Mouse (Mus musculus): ENCODE measurements around the gene Brd2. TPM values are rescaled to one million over a fixed set of nuclear protein-coding genes. Genes with fewer than 3 reads are reported as not detected.
A peak's percentile ranks its signal among the peaks of the same experiment; 100 is the strongest.

Brd2 gene
- polyA plus RNA-seq, 1 experiment from 2014 or later = 144 TPM

DNA sequence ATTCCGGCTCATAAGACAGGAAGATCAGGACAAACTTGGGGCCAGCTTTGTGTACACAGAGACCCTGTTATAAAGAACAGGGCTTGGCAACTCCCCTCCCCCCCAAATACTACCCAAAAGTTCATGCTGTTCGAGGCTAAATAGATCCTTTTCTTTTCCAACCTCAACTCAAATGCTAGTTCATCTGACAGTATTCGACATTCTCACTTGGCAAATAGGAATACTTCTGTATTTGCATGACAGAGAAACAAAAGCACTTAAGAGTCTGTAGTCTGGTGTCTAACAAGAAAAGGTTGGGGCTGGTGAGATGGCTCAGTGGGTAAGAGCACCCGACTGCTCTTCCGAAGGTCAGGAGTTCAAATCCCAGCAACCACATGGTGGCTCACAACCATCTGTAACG lies 14.0 kb downstream of the Brd2 start:
- Histone ChIP-seq H3K27me3 (no peaks in the 10 kb centered on the region), H3K9ac (replicated peaks) (no peak overlapping the region), H3K4me2 (replicated peaks) (no peak overlapping the region), H3K36me3 (peaks cover 45% of the 10 kb centered on the region), H3K4me1 (no peaks in the 10 kb centered on the region), H3K9me3 (no peaks in the 10 kb centered on the region), H3K4me3 (no peak overlapping the region), H3K27ac (replicated peaks) (no peak overlapping the region)
- WGBS = 77% methylated on average over 6 of the region's 6 CpGs
- ATAC-seq (ENCODE audit: low FRiP score, low read depth) = no peak

DNA sequence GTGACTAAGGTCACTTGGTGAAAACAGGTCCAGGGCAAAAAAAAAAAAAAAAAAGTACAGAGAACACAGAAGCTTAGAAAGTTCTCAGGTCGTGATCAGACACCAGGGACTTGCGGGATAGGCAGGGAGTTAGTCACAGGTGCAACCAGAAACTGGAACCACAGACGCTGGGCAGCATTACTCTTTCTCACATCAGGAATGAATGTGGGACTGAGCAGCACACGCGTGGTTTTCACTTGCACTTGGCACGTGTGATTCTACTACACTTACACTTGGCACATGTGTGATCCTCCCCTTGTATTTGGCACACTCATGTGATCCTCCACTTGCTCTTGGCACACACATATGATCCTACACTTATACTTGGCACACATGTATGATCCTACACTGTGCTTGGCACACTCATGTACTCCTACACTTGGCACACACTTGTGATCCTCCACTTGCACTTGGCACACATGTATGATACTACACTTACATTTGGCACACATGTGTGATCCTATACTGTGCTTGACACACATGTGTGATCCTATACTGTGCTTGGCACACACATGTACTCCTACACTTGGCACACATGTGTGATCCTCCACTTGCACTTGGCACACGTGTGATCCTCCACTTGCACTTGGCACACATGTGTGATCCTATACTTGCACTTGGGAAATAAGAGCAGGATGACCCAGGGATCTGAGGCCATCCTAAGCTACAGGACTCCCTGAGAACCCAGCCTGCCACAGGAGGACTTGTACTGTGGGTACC lies 15.1 kb downstream of the Brd2 start:
- 86% methylated on average over 7 of the region's 7 CpGs for WGBS

GRCm38 (mm10) chr17:34106555-34106954 lies 15.9 kb downstream of the Brd2 start:
- Histone ChIP-seq H3K4me1 (no peaks in the 10 kb centered on the region), H3K27me3 (no peaks in the 10 kb centered on the region), H3K9ac (replicated peaks) (no peak overlapping the region), H3K4me3 (no peak overlapping the region), H3K4me2 (replicated peaks) (no peak overlapping the region), H3K27ac (replicated peaks) (no peak overlapping the region), H3K36me3 (peaks cover 26% of the 10 kb centered on the region), H3K9me3 (no peaks in the 10 kb centered on the region)
- no peak for ATAC-seq (ENCODE audit: low FRiP score, low read depth)
- WGBS = 88% methylated on average over 7 of the region's 7 CpGs

More for the DNA sequence above, 15.1 kb downstream of the Brd2 start:
- no peaks in the 10 kb centered on the region for H3K9me3 ChIP-seq
- H3K36me3 ChIP-seq = peaks cover 33% of the 10 kb centered on the region
- ATAC-seq (ENCODE audit: low FRiP score, low read depth) = no peak
- no peaks in the 10 kb centered on the region for H3K27me3 ChIP-seq
- H3K4me1 ChIP-seq = no peaks in the 10 kb centered on the region
- no peak overlapping the region for H3K4me3 ChIP-seq
- H3K9ac ChIP-seq (replicated peaks) = no peak overlapping the region
- no peak overlapping the region for H3K4me2 ChIP-seq (replicated peaks)
- H3K27ac ChIP-seq (replicated peaks) = no peak overlapping the region

- Histone ChIP-seq H3K27ac (replicated peaks) (no peak overlapping the region), H3K9me3 (no peaks in the 10 kb centered on the region), H3K4me2 (replicated peaks) (no peak overlapping the region), H3K4me3 (no peak overlapping the region), H3K36me3 (peaks cover 9% of the 10 kb centered on the region; the same call in 1 of the 2 replicates), H3K4me1 (no peaks in the 10 kb centered on the region), H3K27me3 (0 out of 2 replicates have a peak, but pooled peaks cover 5% of the 10 kb centered on the region), H3K9ac (replicated peaks) (no peak overlapping the region)
- ATAC-seq (ENCODE audit: low FRiP score, low read depth) = no peak
- 92% methylated on average over 9 of the region's 9 CpGs for WGBS
Measured at GRCm38 (mm10) chr17:34104804-34105203, 17.6 kb downstream of the Brd2 start.

- 79% methylated on average over 6 of the region's 6 CpGs for WGBS
- no peaks in the 10 kb centered on the region for H3K4me1 ChIP-seq
- 0 out of 2 replicates have a peak, but pooled peaks cover 5% of the 10 kb centered on the region for H3K27me3 ChIP-seq
- H3K9me3 ChIP-seq = no peaks in the 10 kb centered on the region
- H3K4me2 ChIP-seq (replicated peaks) = no peak overlapping the region
- H3K27ac ChIP-seq (replicated peaks) = no peak overlapping the region
- no peak overlapping the region for H3K4me3 ChIP-seq
- H3K9ac ChIP-seq (replicated peaks) = no peak overlapping the region
- 0 out of 2 replicates have a peak, but pooled peaks cover 3% of the 10 kb centered on the region for H3K36me3 ChIP-seq
- no peak for ATAC-seq (ENCODE audit: low FRiP score, low read depth)
Measured at GRCm38 (mm10) chr17:34102831-34103230, 19.6 kb downstream of the Brd2 start.

DNA sequence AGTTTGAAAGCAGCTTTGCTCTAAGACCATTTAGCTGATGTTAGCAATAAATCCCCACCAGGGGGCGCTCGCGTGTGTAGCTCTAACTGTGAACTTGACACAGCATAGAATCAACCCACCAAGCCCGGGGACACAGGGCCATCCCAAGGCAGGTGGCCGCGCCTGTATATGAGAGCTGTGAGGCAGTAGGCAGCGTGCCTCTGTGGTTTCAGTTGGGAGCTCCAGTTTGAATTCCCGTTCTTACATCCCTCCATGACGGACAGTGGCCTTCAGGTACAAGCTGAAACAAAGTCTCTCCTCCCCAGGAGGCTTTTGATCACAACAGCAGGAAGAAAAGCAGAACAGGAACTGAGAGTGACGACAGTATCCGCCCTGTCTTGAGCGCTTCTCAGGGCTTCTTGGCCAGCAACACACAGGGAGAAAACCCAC lies 20.8 kb downstream of the Brd2 start:
- 8% methylated on average over 12 of the region's 12 CpGs for WGBS

DNA sequence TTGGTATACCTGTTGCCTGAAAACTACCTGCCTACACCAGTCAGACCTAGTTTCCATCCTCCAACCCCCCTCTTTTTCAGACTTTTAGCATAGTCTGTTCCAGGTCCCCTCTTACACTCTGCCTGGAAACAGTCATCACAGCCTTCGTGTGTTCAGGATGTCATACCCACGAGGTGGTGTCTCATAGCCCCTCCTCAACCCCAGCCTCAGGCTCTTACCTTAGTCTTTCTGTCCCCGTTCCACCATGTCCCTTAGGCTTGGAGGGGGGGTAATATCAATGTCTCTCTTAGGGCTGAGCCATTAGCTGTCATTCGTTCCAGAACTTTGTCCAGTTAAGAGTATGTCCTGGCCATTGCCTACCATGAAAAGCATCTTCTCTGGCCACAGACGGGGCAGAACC lies 21.2 kb downstream of the Brd2 start:
- 34% methylated on average over 5 of the region's 5 CpGs for WGBS
- no peaks in the 10 kb centered on the region for H3K9me3 ChIP-seq
- H3K27me3 ChIP-seq = 0 out of 2 replicates have a peak, but pooled peaks cover 5% of the 10 kb centered on the region
- H3K9ac ChIP-seq (replicated peaks) = no peak overlapping the region
- H3K27ac ChIP-seq (replicated peaks) = no peak overlapping the region
- no peak overlapping the region for H3K4me2 ChIP-seq (replicated peaks)
- ATAC-seq (ENCODE audit: low FRiP score, low read depth) = no peak; the same call in 1 of the 2 replicates
- H3K36me3 ChIP-seq = no peaks in the 10 kb centered on the region
- no peak overlapping the region for H3K4me3 ChIP-seq
- H3K4me1 ChIP-seq = no peaks in the 10 kb centered on the region

More for the DNA sequence above, 20.8 kb downstream of the Brd2 start:
- H3K4me1 ChIP-seq = no peaks in the 10 kb centered on the region
- H3K36me3 ChIP-seq = no peaks in the 10 kb centered on the region
- H3K9me3 ChIP-seq = no peaks in the 10 kb centered on the region
- H3K27ac ChIP-seq (replicated peaks) = no peak overlapping the region
- no peak overlapping the region for H3K9ac ChIP-seq (replicated peaks)
- H3K27me3 ChIP-seq = 0 out of 2 replicates have a peak, but pooled peaks cover 5% of the 10 kb centered on the region
- peak overlapping the region; percentile 22 for H3K4me2 ChIP-seq (replicated peaks)
- peak; percentile 69 for ATAC-seq (ENCODE audit: low FRiP score, low read depth)
- no peak overlapping the region for H3K4me3 ChIP-seq

GRCm38 (mm10) chr17:34099531-34099930 lies 22.9 kb downstream of the Brd2 start:
- H3K4me2 ChIP-seq (replicated peaks) = no peak overlapping the region
- no peaks in the 10 kb centered on the region for H3K9me3 ChIP-seq
- H3K27ac ChIP-seq (replicated peaks) = no peak overlapping the region
- no peaks in the 10 kb centered on the region for H3K36me3 ChIP-seq
- ATAC-seq (ENCODE audit: low FRiP score, low read depth) = no peak
- H3K4me3 ChIP-seq = no peak overlapping the region
- 73% methylated on average over 5 of the region's 5 CpGs for WGBS
- H3K9ac ChIP-seq (replicated peaks) = no peak overlapping the region
- no peaks in the 10 kb centered on the region for H3K4me1 ChIP-seq
- H3K27me3 ChIP-seq = 0 out of 2 replicates have a peak, but pooled peaks cover 5% of the 10 kb centered on the region

DNA sequence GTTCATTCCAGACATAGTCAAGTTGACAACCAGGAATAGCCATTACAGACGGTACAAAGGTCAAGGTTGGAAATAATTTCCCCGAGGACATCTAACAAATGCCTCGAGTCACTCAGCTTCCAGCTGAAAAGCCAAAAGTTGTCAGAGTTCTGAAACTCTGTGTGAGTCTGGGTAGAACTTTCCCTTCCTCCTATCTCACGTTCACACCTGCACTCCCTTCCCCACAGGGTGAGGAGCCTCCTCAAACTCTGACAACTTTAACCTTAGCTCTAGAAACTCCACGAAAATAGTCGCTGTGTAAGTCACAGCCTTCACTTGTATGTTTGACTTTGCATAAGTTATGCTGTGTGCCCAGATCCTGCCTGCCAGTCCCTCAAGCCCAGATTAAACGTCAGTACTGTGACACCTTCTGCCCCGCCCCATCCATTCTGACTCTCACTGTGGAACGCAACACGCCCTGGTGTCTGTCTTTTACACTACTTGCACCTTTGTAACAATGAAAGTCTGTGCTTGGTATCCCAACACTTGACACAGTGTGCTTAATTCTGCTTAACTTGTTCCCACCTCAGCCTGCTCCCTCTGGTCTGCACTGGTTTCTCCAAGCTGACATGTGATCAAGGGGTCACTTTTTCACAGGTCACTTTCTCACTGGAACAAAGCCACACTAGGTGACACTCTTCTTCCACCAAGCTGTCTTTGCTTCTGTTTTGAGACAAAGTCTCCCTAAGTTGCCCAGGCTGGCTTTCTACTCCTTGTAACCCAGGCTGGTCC lies 23.5 kb downstream of the Brd2 start:
- no peak overlapping the region for H3K4me3 ChIP-seq
- WGBS = 68% methylated on average over 10 of the region's 10 CpGs
- no peak overlapping the region for H3K27ac ChIP-seq (replicated peaks)
- 0 out of 2 replicates have a peak, but pooled peaks cover 5% of the 10 kb centered on the region for H3K27me3 ChIP-seq
- H3K36me3 ChIP-seq = no peaks in the 10 kb centered on the region
- H3K9ac ChIP-seq (replicated peaks) = no peak overlapping the region
- ATAC-seq (ENCODE audit: low FRiP score, low read depth) = no peak
- no peak overlapping the region for H3K4me2 ChIP-seq (replicated peaks)
- no peaks in the 10 kb centered on the region for H3K4me1 ChIP-seq
- no peaks in the 10 kb centered on the region for H3K9me3 ChIP-seq

DNA sequence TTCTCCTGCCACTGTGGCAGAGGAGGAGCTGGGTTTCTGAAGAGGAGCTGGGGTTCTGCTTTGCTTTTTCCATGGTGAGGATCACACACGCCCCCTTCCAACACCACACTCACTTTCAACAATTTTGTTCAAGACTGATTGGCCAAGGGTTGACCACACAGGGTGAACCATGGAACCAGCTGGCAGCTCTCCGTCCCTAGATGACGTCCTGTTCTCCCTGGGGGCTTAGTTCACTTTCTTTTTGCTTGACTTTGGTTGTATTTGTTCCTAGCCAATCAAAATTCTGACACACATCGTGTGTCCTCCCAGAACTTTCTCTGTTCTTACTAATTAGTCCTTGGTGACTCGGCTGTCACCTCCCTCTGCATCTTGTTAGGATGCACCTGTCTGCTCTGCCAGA lies 25.2 kb downstream of the Brd2 start:
- no peak overlapping the region for H3K4me2 ChIP-seq (replicated peaks)
- WGBS = 72% methylated on average over 5 of the region's 5 CpGs

GRCm38 (mm10) chr17:34096497-34097010 lies 25.9 kb downstream of the Brd2 start:
- Histone ChIP-seq H3K9me3 (no peaks in the 10 kb centered on the region), H3K9ac (replicated peaks) (no peak overlapping the region), H3K4me2 (replicated peaks) (no peak overlapping the region), H3K27ac (replicated peaks) (no peak overlapping the region), H3K4me3 (no peak overlapping the region), H3K4me1 (peaks cover 7% of the 10 kb centered on the region), H3K27me3 (0 out of 2 replicates have a peak, but pooled peaks cover 5% of the 10 kb centered on the region), H3K36me3 (no peaks in the 10 kb centered on the region)
- WGBS = 81% methylated on average over 3 of the region's 3 CpGs
- ATAC-seq (ENCODE audit: low FRiP score, low read depth) = no peak

More for the DNA sequence above, 25.2 kb downstream of the Brd2 start:
- Histone ChIP-seq H3K9me3 (no peaks in the 10 kb centered on the region), H3K4me3 (no peak overlapping the region), H3K9ac (replicated peaks) (no peak overlapping the region), H3K4me1 (peaks cover 7% of the 10 kb centered on the region), H3K36me3 (no peaks in the 10 kb centered on the region), H3K27me3 (0 out of 2 replicates have a peak, but pooled peaks cover 5% of the 10 kb centered on the region), H3K27ac (replicated peaks) (no peak overlapping the region)
- no peak for ATAC-seq (ENCODE audit: low FRiP score, low read depth)
